Mouse (Mus musculus): ENCODE measurements around the gene Lgr6.

Gene Lgr6

DNA sequence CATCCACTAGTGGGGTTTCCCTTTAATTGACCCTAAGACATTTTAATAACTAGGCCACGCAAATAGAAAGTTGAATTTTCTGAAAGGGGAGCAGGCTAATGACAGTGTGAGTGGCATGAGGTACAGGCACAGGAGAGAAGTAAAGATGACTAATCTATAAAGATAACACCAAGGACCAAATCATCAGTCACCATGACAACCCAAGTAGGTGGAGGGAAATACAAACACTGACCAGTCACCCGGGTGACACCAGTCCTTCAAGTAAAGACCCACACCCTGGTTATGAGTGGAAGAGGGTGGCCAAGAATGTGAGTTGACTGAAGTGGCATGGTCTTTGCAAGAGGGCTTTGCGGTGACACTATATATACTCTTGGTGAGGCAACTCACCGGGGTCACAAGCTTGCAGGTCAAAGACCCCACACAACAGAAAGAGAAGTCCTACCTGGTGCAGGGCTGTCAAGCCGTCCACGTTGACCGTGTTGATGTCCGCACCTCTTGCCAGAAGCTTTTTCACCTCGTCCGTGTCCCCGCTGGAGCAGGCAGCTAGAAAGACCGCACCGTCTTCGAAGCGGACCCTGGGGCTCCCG lies 149.9 kb downstream of the Lgr6 start:
- DNase-seq (ENCODE audit: low read depth, low spot score): peak; percentile 24
- Histone ChIP-seq H3K36me3 (ENCODE audit: control insufficient read depth, insufficient read depth, low read length, poor library complexity, severe bottlenecking) (no peaks in the 10 kb centered on the region), H3K27me3 (ENCODE audit: control insufficient read depth, insufficient read depth, low read length, poor library complexity, severe bottlenecking) (no peaks in the 10 kb centered on the region)

DNA sequence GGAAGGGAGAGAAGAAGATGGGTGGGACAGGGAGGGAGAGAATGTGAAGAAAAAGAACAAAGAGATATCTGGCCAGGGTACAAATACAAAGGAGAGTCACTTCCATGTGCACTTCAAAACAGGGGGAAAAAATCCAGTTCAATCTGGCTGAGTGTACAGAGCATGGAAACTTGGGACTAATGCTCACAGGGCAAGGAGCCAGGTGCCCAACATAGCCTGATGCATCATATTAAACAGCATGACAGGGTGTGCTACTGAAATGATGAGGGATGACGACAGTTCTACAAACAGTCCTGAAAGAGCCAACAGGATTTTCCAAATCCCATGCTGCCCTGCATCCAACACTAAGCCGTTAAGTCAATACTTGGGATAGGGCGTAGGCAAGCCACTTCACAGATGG lies 155.1 kb downstream of the Lgr6 start:
- H3K27me3 ChIP-seq (ENCODE audit: control insufficient read depth, insufficient read depth, low read length, poor library complexity, severe bottlenecking): no peaks in the 10 kb centered on the region
- H3K36me3 ChIP-seq (ENCODE audit: control insufficient read depth, insufficient read depth, low read length, poor library complexity, severe bottlenecking): no peaks in the 10 kb centered on the region
- no peak for DNase-seq (ENCODE audit: low read depth, low spot score)

DNA sequence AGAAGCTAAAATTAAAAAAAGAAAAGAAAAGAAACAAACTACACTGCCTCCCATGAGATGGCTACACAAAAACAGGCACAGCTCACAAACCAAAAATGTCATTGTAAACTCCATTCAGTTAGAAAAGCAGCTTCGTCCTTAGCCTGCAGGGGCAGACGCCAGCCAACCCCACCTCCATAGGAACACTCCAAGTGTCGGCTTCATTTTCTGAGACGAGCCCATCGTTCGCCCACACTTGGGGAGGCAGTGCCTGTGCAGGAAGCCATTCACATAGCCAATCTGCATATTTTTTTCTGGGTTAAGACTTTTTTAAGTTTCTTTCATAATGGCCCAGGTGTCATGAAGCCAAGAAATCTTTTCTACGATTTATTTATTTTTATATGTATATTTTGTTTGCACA lies 157.5 kb downstream of the Lgr6 start:
- DNase-seq (ENCODE audit: low read depth, low spot score): no peak
- Histone ChIP-seq H3K27me3 (ENCODE audit: control insufficient read depth, insufficient read depth, low read length, poor library complexity, severe bottlenecking) (no peaks in the 10 kb centered on the region), H3K36me3 (ENCODE audit: control insufficient read depth, insufficient read depth, low read length, poor library complexity, severe bottlenecking) (no peaks in the 10 kb centered on the region)

DNA sequence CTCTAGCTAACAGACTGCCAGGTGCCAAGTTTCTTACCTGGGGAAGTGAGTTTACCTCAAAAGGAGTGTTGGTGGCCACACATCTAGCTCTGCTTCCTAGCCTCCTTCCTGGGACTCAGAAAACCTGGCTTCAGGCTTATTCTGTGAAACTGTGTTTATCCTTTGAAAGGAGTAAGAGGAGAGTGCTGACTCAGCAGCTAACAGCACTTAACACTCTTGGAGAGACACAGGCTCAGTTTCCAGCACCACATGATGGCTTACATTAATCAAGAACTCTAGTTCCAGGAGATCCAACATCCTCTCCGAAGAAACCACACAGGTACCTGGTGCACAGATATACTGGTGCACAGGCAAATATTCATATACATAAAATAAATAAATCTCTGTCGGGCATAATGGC lies 162.2 kb downstream of the Lgr6 start:
- H3K36me3 ChIP-seq (ENCODE audit: control insufficient read depth, insufficient read depth, low read length, poor library complexity, severe bottlenecking): no peaks in the 10 kb centered on the region
- DNase-seq (ENCODE audit: low read depth, low spot score): no peak
- H3K27me3 ChIP-seq (ENCODE audit: control insufficient read depth, insufficient read depth, low read length, poor library complexity, severe bottlenecking): no peaks in the 10 kb centered on the region

DNA sequence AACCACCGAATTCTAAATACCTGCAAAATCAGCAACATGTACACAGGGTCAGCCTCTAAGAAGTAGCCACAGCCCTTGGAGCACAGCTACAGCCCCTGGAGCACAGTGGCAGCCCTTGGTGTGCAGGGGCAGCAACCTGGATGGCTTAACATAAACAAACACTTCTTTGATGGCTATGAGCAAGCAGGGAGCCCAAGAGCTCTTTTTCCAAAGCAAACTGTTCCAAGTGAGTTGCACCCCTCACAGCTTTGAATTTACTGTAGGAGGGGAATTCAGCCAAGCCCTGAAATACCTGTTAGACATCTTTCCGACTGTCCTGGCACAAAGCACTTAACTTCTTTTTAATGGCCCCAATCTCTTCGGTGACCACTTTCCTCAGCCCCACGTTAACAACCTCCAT lies 164.2 kb downstream of the Lgr6 start:
- no peak for DNase-seq (ENCODE audit: low read depth, low spot score)
- Histone ChIP-seq H3K36me3 (ENCODE audit: control insufficient read depth, insufficient read depth, low read length, poor library complexity, severe bottlenecking) (no peaks in the 10 kb centered on the region), H3K27me3 (ENCODE audit: control insufficient read depth, insufficient read depth, low read length, poor library complexity, severe bottlenecking) (no peaks in the 10 kb centered on the region)

DNA sequence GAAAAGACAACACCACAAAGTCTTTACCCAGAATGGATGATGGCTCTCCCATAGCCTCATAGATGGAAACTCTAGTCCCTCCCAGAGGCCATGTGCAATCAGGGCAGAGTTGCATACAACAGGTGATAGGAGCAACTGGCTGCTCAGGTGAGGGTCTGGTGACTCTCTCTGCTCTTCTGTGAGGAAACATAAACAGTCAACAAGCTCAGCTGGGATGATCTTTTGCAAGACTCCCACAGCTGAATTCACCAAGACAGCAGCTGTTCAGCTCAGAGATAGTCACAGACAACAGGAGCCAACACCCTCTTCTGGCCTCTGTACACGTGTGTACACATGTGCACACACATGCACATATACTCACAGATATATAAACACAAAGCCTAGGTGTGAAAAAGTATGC lies 166.8 kb downstream of the Lgr6 start:
- no peak for DNase-seq (ENCODE audit: low read depth, low spot score)
- Histone ChIP-seq H3K36me3 (ENCODE audit: control insufficient read depth, insufficient read depth, low read length, poor library complexity, severe bottlenecking) (no peaks in the 10 kb centered on the region), H3K27me3 (ENCODE audit: control insufficient read depth, insufficient read depth, low read length, poor library complexity, severe bottlenecking) (no peaks in the 10 kb centered on the region)

DNA sequence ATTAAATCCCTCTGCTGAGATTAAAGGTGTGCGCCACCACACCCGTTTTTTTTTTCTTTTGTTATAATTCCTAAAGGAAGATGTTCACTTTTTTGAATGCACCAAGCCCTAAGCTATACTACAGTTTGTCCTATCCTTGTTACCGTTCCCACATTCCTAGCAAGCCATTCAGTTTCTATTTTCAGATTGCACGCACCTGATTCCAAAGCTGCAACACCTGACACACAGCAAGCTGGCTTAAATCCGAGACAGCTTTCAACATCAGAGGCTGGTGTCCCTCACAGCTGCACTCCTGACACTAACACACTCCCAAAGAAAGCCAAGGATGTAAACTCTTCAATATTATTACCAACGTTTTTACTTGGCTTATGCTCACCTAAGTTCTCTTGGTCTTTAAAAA lies 168.7 kb downstream of the Lgr6 start:
- no peaks in the 10 kb centered on the region for H3K36me3 ChIP-seq (ENCODE audit: control insufficient read depth, insufficient read depth, low read length, poor library complexity, severe bottlenecking)
- no peak for DNase-seq (ENCODE audit: low read depth, low spot score)
- no peaks in the 10 kb centered on the region for H3K27me3 ChIP-seq (ENCODE audit: control insufficient read depth, insufficient read depth, low read length, poor library complexity, severe bottlenecking)

Measured in splenic B cell, adult 2 months (primary cell).